Mouse (Mus musculus) liver, postnatal 0 days (tissue): ENCODE data around the gene Tcap.

ENCODE experiments used
- CTCF ChIP-seq: sonication (generic); IDR thresholded peaks from 2 replicates; pipeline ENCODE4 v1.5.1; 2016; ENCODE audit warnings: antibody characterized with exemption, low read depth
- EP300 ChIP-seq: IDR thresholded peaks from 2 replicates; pipeline ENCODE4 v1.6.1; 2016; ENCODE audit warnings: antibody characterized with exemption, low read depth, mild to moderate bottlenecking

GRCm38 (mm10) chr11:98412273-98412796, 28.7 kb downstream of the Tcap start, which contains the start of gene Erbb2:
- TF ChIP-seq EP300 (no peak), CTCF (no peak)
